Mouse (Mus musculus) liver (tissue): ENCODE measurements at regions not wholly inside any gene's neighbourhood (a gene's known extent, or its start where the extent isn't known, plus 50 kb on each side); places are given as distances from the start of the nearest gene placed in this dataset.

Source experiments
- DNase-seq: peaks from one replicate; pipeline ENCODE4 v3.0.0-alpha.2; 2020; ENCODE audit warnings: mixed read lengths

DNA sequence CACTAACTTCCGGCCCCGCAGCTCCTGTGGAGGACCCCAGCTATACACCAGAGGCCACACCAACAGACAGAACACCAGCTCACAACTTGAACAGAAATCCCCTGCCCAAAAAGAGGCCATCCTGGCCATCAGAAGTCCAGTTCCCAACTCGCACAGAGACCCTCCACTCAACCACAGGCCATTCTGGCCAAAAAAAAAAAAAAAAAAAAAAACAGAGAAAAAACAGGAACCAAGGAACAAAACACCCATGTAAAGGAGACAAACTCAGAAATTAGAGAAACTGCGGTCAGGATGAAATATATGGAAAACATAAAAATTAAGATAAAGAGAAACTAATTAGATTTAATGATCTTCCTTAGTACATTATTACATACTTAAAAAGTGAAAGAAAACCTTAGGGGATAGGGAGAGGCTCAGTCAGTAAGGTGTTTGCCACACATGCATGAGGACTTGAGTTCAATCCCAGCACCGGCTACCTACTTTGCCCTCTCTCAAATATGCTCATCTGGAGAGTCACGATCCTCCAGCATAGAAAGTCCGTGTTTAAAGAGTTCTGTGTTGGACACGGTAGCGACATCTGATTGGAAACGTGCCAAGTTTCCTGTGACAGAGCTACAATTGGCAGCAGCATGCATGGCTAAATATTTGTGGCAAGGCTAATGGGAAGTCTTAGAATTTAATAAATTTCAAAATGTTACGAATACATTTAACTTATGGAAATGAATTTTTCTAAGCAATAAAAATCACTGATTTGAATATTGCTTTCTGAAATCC is 51.9 kb upstream of the Pde7b start:
- DNase-seq = no peak

DNA sequence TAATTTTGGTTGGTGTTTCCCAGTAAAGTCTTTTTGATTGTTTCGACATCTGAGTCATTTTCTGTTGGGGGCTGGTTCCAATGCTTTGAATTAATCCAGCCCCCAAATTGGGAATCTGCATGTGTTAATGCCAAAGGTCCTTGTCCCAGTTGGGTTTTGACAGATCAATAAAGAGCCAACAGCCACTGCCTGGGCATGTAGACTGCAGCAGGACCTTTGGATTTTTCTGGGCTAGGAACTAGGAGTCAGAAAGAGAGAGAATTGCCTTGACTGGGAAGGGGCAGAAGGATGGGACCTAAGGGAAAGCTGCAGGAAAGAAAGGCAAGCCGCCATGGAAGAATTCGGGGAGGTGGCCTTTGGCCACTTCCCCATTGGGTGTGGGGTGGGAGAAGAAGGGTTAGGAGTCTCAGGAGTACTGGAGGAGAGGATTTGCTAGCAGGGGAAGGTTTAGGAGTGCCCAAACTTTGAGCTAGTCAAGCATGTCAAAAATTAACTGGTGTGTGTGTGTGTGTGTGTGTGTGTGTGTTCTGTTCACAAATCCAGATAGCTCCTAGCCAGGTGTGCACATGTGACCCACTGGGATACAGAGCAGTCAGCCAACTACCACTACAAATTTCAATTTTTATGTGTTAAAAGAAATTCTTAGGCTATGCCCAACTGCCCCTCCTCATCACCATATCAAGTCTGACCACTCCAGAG is 51.0 kb upstream of the Pde7b start:
- DNase-seq = no peak
